Mouse (Mus musculus): ENCODE data around the gene Cep250.
"Not testable (repeated sequence)": the region's sequence is repeated elsewhere in the genome, so short reads cannot be mapped to it uniquely, and the experiment has no call there.

The Cep250 gene

DNA sequence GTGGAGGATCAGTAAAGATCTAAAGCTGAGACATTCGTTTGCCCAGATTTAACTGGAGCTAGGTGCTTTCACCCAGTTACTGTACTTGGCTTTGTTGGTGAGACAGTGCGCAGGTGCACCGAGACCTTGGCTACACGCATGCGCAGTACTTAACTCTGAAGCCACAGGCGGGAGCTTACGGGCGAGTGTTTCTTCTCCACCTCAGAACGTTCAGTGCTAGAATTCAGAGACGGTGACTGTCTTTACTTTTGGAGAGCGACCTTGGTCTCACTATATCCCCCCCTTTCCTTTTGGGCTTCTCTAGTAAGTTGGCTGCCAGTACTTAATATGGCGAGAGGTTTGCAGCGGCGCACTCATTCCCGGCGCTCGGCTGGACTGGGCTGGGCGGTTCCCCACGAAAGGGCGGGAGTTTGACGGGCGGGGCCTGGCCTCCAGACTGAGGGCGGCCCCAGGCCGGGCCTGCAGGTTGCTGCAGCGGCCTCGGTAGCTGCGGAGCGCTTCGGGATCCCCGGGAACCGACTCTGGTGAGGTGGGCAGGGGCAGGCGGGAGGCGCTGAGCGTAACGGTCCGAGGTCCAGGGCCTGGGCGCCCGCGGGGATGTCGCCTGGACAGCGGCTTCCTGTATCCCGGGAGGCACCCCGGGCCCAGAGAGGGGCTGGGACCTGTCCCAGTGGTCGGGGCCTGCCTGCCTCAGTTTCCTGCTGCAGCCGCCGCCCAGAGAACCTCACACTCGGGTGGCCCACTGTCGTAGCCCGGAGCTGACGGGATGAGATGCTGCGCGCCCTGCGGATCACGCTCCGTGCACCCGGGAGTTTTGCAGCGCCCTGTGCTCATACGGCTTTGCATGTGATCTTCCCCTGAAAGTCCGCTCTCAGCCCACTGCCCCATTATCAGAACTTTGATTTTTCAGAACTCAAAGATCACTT, at the start of gene Cep250:
Gene Cep250 (plus strand): TSS at position 325 of the 926 bp plus-strand sequence.
- DNase-seq (ENCODE audit: extremely low spot score), result peak; percentile 94

DNA sequence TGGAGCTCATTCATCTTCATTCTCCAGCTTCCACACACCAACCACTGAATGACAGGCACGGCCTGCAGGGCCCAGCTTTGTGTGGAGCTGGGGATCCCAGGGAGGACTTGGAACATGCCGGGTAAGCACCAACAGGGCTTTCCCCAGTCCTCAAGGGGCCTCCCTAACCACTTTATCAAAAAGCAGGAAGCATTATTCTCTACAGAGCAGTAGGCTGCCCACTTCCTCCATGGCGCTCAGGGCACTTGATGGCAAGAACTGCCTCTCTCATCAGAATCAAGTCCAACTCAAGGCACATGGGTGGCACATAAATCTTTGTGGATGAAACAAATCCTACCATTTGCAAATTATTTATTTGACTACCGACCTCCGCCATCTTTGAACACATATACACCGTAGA, 41.6 kb upstream of the Cep250 start:
- no peak for DNase-seq (ENCODE audit: extremely low spot score)

DNA sequence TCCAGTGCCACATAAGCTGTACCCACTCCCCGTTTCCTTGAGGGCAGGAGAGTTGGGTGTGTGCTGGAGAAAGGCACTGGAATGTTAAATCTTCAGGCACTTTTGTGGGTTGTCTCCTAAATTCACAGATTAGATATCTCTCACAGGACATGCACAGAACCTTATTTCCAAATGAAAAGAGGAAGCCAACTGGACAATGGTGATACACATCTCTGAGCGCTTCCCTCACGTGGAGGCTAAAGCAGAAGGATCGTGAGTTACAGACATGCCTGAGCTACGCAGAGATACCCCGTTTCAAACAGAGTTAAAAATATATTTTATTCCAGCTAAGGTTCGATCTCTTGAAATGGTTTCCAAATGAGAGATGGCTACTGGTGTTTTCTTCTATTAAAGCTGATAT, 33.1 kb upstream of the Cep250 start:
- DNase-seq (ENCODE audit: extremely low spot score), result no peak

DNA sequence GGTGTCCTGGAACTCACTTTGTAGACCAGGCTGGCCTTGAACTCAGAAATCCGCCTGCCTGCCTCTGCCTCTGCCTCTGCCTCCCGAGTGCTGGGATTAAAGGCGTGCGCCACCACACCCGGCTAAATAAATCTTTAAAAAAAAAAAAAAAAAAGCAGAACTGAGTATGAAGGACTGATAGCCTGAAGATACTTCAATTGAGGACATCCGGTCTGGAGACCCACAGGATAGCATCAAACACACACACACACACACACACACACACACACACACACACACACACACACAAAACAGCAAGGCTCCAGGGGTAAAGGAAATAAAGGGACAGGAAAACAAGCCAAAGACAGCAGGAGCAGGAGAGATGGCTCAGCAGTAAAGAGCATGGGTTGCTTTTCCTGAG, 31.0 kb upstream of the Cep250 start:
- DNase-seq (ENCODE audit: extremely low spot score), result not testable (repeated sequence)

GRCm38 (mm10) chr2:155928711-155929345, 27.4 kb upstream of the Cep250 start:
- DNase-seq (ENCODE audit: extremely low spot score), result no peak

DNA sequence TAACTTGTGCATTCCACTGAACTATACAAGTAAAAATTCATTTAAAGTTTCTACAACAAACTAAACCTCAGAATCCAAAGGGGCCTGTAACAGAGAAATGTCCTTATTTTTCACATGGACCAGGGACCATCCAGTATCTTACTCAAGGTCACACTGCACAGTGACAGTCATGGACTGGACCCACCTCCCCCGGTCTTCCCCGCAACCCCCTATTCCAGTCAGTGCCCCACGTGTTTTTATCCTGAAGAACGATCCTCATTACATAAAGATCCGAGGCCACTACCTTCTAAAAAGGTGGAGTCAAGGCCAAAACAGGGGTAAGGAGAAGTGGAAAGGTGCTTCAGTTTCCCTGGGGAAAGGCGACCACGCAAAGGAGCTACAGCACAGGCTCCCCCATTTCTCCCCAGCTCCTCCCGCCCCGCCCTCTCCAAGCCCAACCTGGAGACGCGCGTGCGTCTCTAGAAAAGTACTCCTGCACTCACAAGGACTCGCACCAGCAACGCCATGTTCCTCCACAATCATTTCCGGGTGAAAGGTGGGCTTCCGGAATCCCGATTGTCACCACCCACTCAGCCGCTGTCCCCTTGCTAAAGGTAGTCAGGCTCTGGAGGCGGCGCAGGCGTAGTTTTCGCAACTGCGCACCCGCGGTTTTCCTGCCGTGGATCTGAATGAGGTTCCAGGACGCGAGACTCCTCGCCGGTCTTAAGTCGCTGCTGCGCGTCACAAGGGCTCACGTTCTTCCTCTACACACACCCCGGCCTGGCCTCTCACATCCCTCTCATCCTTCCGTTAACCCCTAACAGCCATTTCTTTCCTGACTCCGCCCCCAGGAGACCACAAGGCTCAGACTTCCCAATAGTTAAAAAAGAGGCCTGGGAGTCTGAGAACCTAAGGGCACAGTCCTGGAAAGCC, 26.5 kb upstream of the Cep250 start, which contains the start of gene Uqcc1:
Gene Uqcc1 (minus strand): TSS at position 780 of the 912 bp plus-strand sequence.
- peak; percentile 94 for DNase-seq (ENCODE audit: extremely low spot score)

- no peak for DNase-seq (ENCODE audit: extremely low spot score)
These were observed 16.2 kb upstream of the Cep250 start for GRCm38 (mm10) chr2:155939897-155940529.

DNA sequence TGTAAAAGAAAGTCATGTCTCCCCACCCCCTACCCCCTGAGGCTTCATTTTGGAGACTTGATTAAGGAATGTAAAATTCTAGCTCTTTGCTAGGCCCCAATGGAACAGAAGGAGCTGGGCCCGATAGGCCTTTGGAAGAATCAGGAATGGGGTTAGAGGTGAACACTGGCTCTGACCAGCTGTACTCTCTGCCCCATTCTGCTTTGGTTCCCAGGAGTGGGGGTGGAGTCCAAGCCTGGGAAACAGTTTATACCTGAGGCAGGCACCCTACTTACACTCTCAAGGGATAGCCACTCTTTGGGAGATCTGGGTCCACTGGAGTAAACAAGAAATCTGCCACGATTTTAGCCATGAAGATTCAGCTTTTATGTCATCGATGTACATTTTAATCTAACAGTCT, 15.6 kb upstream of the Cep250 start, which contains the start of gene Gm15557:
Gene Gm15557 (plus strand): TSS at position 48 of the 400 bp plus-strand sequence.
- DNase-seq (ENCODE audit: extremely low spot score), result no peak

- no peak for DNase-seq (ENCODE audit: extremely low spot score)
These were observed 14.4 kb upstream of the Cep250 start for GRCm38 (mm10) chr2:155941697-155942442.

GRCm38 (mm10) chr2:155943463-155943862, 12.8 kb upstream of the Cep250 start:
- DNase-seq (ENCODE audit: extremely low spot score), result peak; percentile 59

- DNase-seq (ENCODE audit: extremely low spot score), result no peak
These were observed 11.6 kb upstream of the Cep250 start for GRCm38 (mm10) chr2:155944685-155945084.

DNA sequence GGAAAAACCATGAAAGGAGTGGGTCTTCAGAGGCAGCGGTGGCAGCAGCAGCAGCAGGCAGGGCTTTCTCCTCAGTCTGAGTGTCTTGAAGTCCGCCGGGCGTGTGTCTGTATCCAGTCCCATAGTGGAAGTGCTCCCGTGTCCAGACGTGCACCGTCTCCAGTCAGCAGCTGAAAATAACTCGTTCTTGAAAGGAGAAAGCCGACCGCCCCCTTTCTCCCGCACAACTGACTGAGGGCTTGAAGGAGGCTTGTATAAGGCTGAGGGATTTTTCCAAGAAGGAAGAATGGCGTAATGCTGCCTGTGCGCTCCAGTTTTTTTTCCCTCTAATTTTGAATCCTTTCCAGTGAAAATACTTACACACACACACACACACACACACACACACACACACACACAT, 11.1 kb upstream of the Cep250 start, which contains the start of gene Gdf5:
Gene Gdf5 (minus strand): TSS at position 244 of the 400 bp plus-strand sequence.
- DNase-seq (ENCODE audit: extremely low spot score), result no peak

- DNase-seq (ENCODE audit: extremely low spot score), result no peak
These were observed 10.7 kb upstream of the Cep250 start for GRCm38 (mm10) chr2:155945580-155945979.

DNA sequence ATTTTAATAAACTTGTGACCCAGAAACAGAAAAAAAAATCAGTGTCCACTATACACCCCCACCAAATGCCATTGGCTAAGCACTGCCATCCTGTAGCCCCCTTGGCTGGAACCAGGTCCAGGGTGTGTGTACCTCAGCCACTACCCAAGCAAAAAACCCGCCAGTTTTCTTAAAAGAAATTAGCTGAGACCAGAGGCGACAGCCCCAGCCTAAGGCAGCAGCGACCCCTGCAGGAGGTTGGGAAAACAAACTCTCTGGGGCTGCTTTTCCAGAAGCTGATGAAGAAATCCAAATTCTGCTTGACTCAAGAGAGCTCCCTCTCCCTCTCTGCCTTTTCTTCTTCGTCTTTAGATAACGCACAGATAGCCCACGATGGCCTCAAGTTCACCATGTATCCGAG, 10.2 kb upstream of the Cep250 start:
- DNase-seq (ENCODE audit: extremely low spot score), result peak; percentile 75

DNA sequence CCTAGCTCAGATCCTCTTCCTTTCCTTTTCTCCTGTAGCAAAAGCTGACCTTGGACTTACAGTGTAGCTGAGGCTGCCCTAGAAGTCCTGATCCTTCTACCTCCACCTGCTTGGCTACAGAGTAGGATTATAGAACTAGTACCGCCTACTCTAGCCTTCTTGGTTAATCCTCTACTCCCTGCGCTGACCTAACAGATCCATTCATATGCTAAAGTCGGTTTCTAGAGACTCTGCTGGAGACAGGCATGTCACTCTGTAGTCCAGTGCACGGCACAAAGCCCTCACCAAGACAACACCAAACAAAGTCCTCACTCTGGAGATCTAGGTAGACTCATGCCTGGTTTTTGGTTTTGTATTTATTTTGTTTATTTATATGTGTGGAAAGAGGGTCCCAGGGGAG, 9.8 kb upstream of the Cep250 start:
- DNase-seq (ENCODE audit: extremely low spot score), result no peak

GRCm38 (mm10) chr2:155947390-155948002, 8.8 kb upstream of the Cep250 start:
- DNase-seq (ENCODE audit: extremely low spot score), result no peak

GRCm38 (mm10) chr2:155949362-155949761, 6.9 kb upstream of the Cep250 start:
- no peak for DNase-seq (ENCODE audit: extremely low spot score)

DNA sequence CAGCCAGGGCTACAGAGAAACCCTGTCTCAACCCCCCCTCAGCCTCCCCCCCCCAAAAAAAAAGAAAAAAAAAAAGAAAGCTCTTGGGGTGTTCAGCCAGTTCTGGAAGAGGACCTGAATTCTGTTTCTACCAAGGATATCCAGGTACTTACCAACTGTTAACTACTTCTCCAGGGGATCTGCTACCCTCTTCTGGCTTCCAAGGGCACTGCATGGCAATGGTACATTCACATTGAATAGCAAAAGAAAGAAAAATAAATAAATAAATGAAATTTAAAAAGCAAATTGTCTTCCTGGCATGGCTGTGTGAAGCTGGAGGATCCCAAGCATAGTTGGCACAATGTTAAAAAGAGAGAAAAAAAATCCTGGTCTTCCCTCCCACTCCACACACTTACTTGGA, 4.3 kb upstream of the Cep250 start:
- no peak for DNase-seq (ENCODE audit: extremely low spot score)

- DNase-seq (ENCODE audit: extremely low spot score), result no peak
These were observed 3.7 kb downstream of the Cep250 start for GRCm38 (mm10) chr2:155959981-155960380.

DNA sequence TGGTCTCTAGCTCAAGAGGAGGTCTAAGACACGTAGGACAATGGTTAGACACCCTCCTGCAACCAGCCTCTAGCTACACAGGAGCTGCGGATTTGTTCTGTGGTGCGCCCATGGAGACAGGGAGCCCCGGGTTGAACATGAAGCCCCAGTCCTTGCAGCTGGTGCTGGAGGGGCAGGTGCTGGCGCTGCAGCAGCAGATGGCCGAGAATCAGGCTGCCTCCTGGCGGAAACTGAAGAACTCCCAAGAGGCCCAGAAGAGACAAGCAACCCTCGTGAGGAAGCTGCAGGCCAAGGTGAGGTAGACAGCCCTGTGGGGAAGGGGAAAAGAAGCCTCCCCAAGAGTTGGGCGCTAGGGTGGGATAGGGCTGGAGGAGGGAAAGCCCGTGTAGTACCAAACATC, 5.6 kb downstream of the Cep250 start:
- no peak for DNase-seq (ENCODE audit: extremely low spot score)

Measured in embryo, embryonic 9.5 days (tissue).